Mouse (Mus musculus) left cerebral cortex, adult 11 months (tissue): ENCODE results near the gene Snapc2.

Source experiments
- DNase-seq: peaks from one replicate; pipeline ENCODE4 v3.0.0; 2022; ENCODE audit warnings: low spot score

The Snapc2 gene

GRCm38 (mm10) chr8:4267627-4268026 is 14.7 kb downstream of the Snapc2 start:
- DNase-seq, result no peak

- no peak for DNase-seq
These were observed 16.7 kb downstream of the Snapc2 start for GRCm38 (mm10) chr8:4269609-4270008.

- peak; percentile 94 for DNase-seq
These were observed 22.6 kb downstream of the Snapc2 start, which contains the start of gene Timm44 for GRCm38 (mm10) chr8:4275275-4276110. Gene Timm44, minus strand, starts transcription at chr8:4275913.

GRCm38 (mm10) chr8:4276111-4276465 is 23.2 kb downstream of the Snapc2 start:
- no peak for DNase-seq

GRCm38 (mm10) chr8:4292738-4293137 is 39.9 kb downstream of the Snapc2 start:
- no peak for DNase-seq

- DNase-seq, result no peak
These were observed 44.9 kb downstream of the Snapc2 start for GRCm38 (mm10) chr8:4297822-4298221.

GRCm38 (mm10) chr8:4304124-4304547 is 51.3 kb downstream of the Snapc2 start:
- no peak for DNase-seq
